ENCODE assay signal across 8 mouse cellular contexts in genomic region chr1:61298064-61298463, GRCm38 (mm10).
DNase-seq lines count a peak whose midpoint lies in the region; ATAC-seq and TF ChIP-seq lines count a peak whose summit lies in the region.

No protein-coding gene starts in this region.

- no peaks in the 10 kb centered on the region for H3K27me3 ChIP-seq in liver, embryonic 14.5 days (ENCODE audit: control insufficient read depth, insufficient read depth, low read length)
- no peaks in the 10 kb centered on the region for H3K27me3 ChIP-seq in liver, embryonic 11.5 days (replicated peaks; ENCODE audit: control insufficient read depth, insufficient read depth, low read length)
- H3K27me3 ChIP-seq in lung, postnatal 0 days (replicated peaks; ENCODE audit: insufficient read depth, low read length) = no peaks in the 10 kb centered on the region
- H3K27me3 ChIP-seq in splenic B cell, adult 2 months (ENCODE audit: control insufficient read depth, insufficient read depth, low read length, poor library complexity, severe bottlenecking) = no peaks in the 10 kb centered on the region

- no peaks in the 10 kb centered on the region for H3K9me3 ChIP-seq in liver, embryonic 14.5 days (ENCODE audit: control insufficient read depth, low read length)
- no peaks in the 10 kb centered on the region for H3K9me3 ChIP-seq in liver, embryonic 11.5 days (ENCODE audit: control insufficient read depth, low read length)
- no peaks in the 10 kb centered on the region for H3K9me3 ChIP-seq in lung, postnatal 0 days (ENCODE audit: low read length)

- ATAC-seq in liver, embryonic 14.5 days (ENCODE audit: insufficient read depth) = no peak
- ATAC-seq in liver, embryonic 11.5 days (replicated peaks; ENCODE audit: low FRiP score) = no peak
- ATAC-seq in lung, postnatal 0 days = peak; percentile 19; the same call in 1 of the 2 replicates

- H3K4me1 ChIP-seq in liver, embryonic 14.5 days (replicated peaks; ENCODE audit: control insufficient read depth in 2 of 2, insufficient read depth in 2 of 2, low read length in 1 of 2) = no peaks in the 10 kb centered on the region
- H3K4me1 ChIP-seq in liver, embryonic 11.5 days (replicated peaks; ENCODE audit: control insufficient read depth, insufficient read depth, low read length) = no peaks in the 10 kb centered on the region
- H3K4me1 ChIP-seq in brown adipose tissue, adult 24 weeks (ENCODE audit: control insufficient read depth, insufficient read depth, insufficient read length, low read length) = peaks cover 17% of the 10 kb centered on the region
- H3K4me1 ChIP-seq in lung, postnatal 0 days (ENCODE audit: insufficient read depth, low read depth, low read length) = no peaks in the 10 kb centered on the region

- no peak overlapping the region for H3K9ac ChIP-seq in liver, embryonic 14.5 days (replicated peaks)
- H3K9ac ChIP-seq in liver, embryonic 11.5 days (ENCODE audit: low read depth, low read length) = no peak overlapping the region
- no peak overlapping the region for H3K9ac ChIP-seq in lung, postnatal 0 days (replicated peaks; ENCODE audit: low read depth)

- H3K4me2 ChIP-seq in liver, embryonic 14.5 days (ENCODE audit: low read depth) = no peak overlapping the region
- H3K4me2 ChIP-seq in liver, embryonic 11.5 days = no peak overlapping the region
- no peak overlapping the region for H3K4me2 ChIP-seq in lung, postnatal 0 days (replicated peaks; ENCODE audit: low read depth, low read length)

- peak; percentile 17; the same call in 1 of the 2 replicates for TF ChIP-seq CTCF in liver, embryonic 14.5 days (IDR thresholded peaks at IDR 0.05; ENCODE audit: low read depth)
- peak; percentile 71 for TF ChIP-seq CTCF in lung, postnatal 0 days (IDR thresholded peaks at IDR 0.05)

- no peak for TF ChIP-seq EP300 in liver, embryonic 14.5 days (IDR thresholded peaks at IDR 0.05; ENCODE audit: low read depth)
- TF ChIP-seq EP300 in lung, postnatal 0 days (IDR thresholded peaks at IDR 0.05) = no peak

- peak in 1 of 3 experiments; percentile 1 for DNase-seq in liver, embryonic 14.5 days (ENCODE audit: low read depth in 3 of 3, low spot score in 3 of 3)
- DNase-seq in liver, embryonic 11.5 days (ENCODE audit: low spot score) = no peak
- peak; percentile 39 for DNase-seq in gastrocnemius, postnatal 25 days
- peak; percentile 78 for DNase-seq in kidney, adult 9 months
- DNase-seq in lung, postnatal 0 days (ENCODE audit: low spot score) = peak; percentile 83
- DNase-seq in splenic B cell, adult 2 months (ENCODE audit: low read depth, low spot score) = peak; percentile 6
- no peak for DNase-seq in urinary bladder, adult 2 months (ENCODE audit: low spot score)

- H3K36me3 ChIP-seq in liver, embryonic 14.5 days (replicated peaks; ENCODE audit: control insufficient read depth, insufficient read depth, low read depth) = no peaks in the 10 kb centered on the region
- H3K36me3 ChIP-seq in liver, embryonic 11.5 days (ENCODE audit: control insufficient read depth, insufficient read depth, low read length) = no peaks in the 10 kb centered on the region
- no peaks in the 10 kb centered on the region for H3K36me3 ChIP-seq in lung, postnatal 0 days (ENCODE audit: insufficient read depth, low read length)
- no peaks in the 10 kb centered on the region for H3K36me3 ChIP-seq in splenic B cell, adult 2 months (ENCODE audit: control insufficient read depth, insufficient read depth, low read length, poor library complexity, severe bottlenecking)

- 38% methylated on average over 3 of the region's 3 CpGs for WGBS in liver, embryonic 14.5 days (ENCODE audit: insufficient replicate concordance)
- 36% methylated on average over 3 of the region's 3 CpGs for WGBS in liver, embryonic 11.5 days
- 20% methylated on average over 3 of the region's 3 CpGs for WGBS in lung, postnatal 0 days

- no peak overlapping the region for H3K4me3 ChIP-seq in liver, embryonic 14.5 days (ENCODE audit: insufficient read depth in 1 of 2, low read depth in 2 of 2, low read length in 2 of 2)
- no peak overlapping the region for H3K4me3 ChIP-seq in liver, embryonic 11.5 days (ENCODE audit: low read depth, low read length)
- H3K4me3 ChIP-seq in brown adipose tissue, adult 24 weeks (ENCODE audit: insufficient read depth, low read depth, low read length) = no peak overlapping the region
- H3K4me3 ChIP-seq in lung, postnatal 0 days (ENCODE audit: low read depth, low read length) = no peak overlapping the region

- no peak overlapping the region for H3K27ac ChIP-seq in liver, embryonic 14.5 days
- no peak overlapping the region for H3K27ac ChIP-seq in liver, embryonic 11.5 days (ENCODE audit: low read depth, low read length)
- peak overlapping the region; percentile 6 for H3K27ac ChIP-seq in brown adipose tissue, adult 24 weeks (replicated peaks; ENCODE audit: low read depth, low read length)
- no peak overlapping the region for H3K27ac ChIP-seq in lung, postnatal 0 days (ENCODE audit: low read length)

Comparison
In these comparisons a context has a peak if more than half of its experiments do, and no peak if none do; other contexts are left out.
1. DNase-seq: peak in gastrocnemius, postnatal 25 days (single experiment), kidney, adult 9 months (single experiment), lung, postnatal 0 days (single experiment) and splenic B cell, adult 2 months (single experiment); none in liver, embryonic 11.5 days (single experiment) and urinary bladder, adult 2 months (single experiment).